Mouse (Mus musculus): ENCODE measurements around the gene Ube2j1.

Gene Ube2j1

GRCm38 (mm10) chr4:33072526-33073161 is 41.4 kb downstream of the Ube2j1 start:
- DNase-seq (ENCODE audit: low read depth), result no peak

DNA sequence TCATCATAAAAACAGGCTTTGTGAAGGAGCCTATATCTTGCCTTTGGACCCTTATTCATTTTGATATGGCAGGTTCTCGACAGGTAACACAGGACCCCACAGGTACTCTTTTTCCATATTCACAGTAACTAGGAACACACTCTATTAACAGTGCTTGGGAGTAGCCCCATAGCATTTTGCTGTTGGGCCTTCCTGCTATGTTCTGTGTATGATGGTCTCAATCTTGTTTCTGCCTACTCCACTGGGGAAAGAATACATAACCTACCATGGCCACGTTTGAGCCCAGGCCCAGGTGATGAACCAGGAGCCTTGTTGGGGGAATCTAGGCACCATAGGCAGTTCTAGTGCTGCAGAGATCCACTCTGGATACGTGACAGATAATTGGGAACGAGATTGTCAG is 43.2 kb downstream of the Ube2j1 start:
- DNase-seq (ENCODE audit: low read depth), result no peak

- DNase-seq (ENCODE audit: low read depth), result no peak
Measured at GRCm38 (mm10) chr4:33074851-33075250, 43.6 kb downstream of the Ube2j1 start.

GRCm38 (mm10) chr4:33075776-33076524 is 44.7 kb downstream of the Ube2j1 start:
- DNase-seq (ENCODE audit: low read depth), result no peak

DNA sequence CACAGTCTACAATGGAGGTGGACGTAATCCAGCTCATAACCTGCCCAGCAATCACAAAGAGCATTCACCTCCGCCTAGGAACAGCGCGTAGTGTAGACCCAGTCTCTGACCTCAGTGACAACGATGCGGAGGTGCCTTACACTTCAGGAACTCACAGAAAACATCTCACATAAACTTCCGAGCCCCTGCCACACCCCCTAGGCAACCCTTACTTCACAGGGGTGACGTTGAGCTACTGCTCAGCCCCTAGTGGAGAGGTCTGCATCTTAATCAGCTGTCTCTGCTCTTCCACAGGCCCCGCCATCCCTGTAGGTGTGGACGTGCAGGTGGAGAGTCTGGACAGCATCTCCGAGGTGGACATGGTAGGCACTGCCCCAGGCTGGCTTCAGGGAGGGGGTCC is 45.9 kb downstream of the Ube2j1 start:
- DNase-seq (ENCODE audit: low read depth), result no peak

GRCm38 (mm10) chr4:33077724-33078123 is 46.5 kb downstream of the Ube2j1 start:
- no peak for DNase-seq (ENCODE audit: low read depth)

GRCm38 (mm10) chr4:33078492-33078891 is 47.3 kb downstream of the Ube2j1 start:
- DNase-seq (ENCODE audit: low read depth), result no peak

- DNase-seq (ENCODE audit: low read depth), result no peak
Measured at GRCm38 (mm10) chr4:33099118-33099694, 68.0 kb downstream of the Ube2j1 start.

Data from fibroblast of lung, adult 2 months (primary cell).